Mouse (Mus musculus): Measurements from ENCODE around the gene Otulinl.

GRCm38 (mm10) chr15:27684813-27685212 lies 3.4 kb upstream of the Otulinl start:
- no peak for TF ChIP-seq CTCF (IDR thresholded peaks at IDR 0.05; ENCODE audit: control insufficient read depth, insufficient read depth, insufficient read length)
- no peak for TF ChIP-seq MAX (IDR thresholded peaks at IDR 0.05)
- no peak for TF ChIP-seq USF1 (IDR thresholded peaks at IDR 0.05; ENCODE audit: low read depth)
- no peak for TF ChIP-seq FOSL1 (IDR thresholded peaks at IDR 0.05; ENCODE audit: insufficient read depth, low read length, poor library complexity, severe bottlenecking)
- TF ChIP-seq MYOG (IDR thresholded peaks at IDR 0.05; ENCODE audit: control insufficient read depth, extremely low read depth, insufficient read length), result no peak
- TF ChIP-seq CEBPB (IDR thresholded peaks at IDR 0.05; ENCODE audit: low read depth), result no peak

All from C2C12 (cell line).